Mouse (Mus musculus) thymus, postnatal 4 days (tissue): ENCODE data around the gene Gtf3c1.

ENCODE experiments used
- DNase-seq: peaks from one replicate; pipeline ENCODE4 v3.0.0; 2021

Gene Gtf3c1

DNA sequence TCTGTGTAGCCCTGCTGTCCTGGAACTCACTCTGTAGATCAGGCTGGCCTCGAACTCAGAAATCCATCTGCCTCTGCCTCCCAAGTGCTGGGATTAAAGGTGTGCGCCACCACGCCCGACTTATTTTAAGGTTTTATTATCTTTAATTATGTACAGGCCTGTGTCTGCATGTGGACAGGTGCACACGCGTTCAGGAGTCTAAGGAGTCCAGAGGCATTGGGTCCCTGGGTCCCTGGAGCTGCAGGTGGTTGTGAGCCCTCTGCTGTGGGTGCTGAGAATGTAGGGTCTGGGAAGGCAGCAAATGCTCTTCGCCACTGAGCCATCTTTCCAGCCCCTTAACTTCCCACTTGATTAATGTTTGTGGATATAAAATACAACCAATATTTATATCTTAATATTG is 92.1 kb downstream of the Gtf3c1 start:
- no peak for DNase-seq

DNA sequence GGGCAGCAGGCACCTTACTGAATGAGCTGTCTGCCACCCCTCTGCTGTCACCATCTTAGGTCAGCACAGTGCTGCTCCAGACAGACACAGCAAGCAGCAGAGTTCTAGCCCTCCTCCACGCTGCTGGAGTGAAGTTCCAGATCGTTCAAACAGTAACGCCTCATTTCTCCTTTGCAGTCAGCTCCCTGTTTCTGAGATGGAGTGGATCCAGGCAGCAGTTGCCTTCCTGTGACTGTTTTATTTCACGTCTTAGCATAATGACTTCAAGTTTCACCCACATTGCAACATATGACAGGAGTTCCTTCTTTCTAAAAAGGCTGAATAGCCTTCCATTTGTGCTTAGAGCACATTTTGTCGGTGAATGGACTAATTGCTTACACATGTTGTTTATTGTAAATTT is 94.0 kb downstream of the Gtf3c1 start:
- no peak for DNase-seq

DNA sequence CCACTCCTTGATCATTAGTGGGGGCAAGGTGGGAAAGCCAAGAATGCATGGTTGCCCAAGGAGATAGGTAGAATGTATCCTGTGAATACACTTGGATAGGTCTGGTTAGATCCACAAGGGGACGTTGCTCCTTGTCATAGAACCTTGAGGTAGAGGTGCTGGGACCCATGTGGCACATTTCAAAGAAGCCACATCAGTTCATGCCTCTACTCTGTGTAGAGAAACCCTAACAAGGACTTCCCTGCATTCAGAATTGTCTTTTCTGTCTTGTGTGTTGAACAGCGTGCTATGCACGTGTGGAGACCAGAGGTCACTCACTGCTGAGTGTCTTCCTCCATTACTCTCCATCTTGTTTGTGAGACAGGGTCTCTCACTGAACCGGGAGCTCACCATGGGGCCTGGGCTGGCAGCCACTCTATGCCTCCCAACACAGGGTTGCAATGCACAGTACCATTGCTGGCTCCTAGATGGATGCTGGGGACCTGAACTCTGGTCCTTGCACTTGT is 99.3 kb downstream of the Gtf3c1 start:
- DNase-seq = peak; percentile 26

DNA sequence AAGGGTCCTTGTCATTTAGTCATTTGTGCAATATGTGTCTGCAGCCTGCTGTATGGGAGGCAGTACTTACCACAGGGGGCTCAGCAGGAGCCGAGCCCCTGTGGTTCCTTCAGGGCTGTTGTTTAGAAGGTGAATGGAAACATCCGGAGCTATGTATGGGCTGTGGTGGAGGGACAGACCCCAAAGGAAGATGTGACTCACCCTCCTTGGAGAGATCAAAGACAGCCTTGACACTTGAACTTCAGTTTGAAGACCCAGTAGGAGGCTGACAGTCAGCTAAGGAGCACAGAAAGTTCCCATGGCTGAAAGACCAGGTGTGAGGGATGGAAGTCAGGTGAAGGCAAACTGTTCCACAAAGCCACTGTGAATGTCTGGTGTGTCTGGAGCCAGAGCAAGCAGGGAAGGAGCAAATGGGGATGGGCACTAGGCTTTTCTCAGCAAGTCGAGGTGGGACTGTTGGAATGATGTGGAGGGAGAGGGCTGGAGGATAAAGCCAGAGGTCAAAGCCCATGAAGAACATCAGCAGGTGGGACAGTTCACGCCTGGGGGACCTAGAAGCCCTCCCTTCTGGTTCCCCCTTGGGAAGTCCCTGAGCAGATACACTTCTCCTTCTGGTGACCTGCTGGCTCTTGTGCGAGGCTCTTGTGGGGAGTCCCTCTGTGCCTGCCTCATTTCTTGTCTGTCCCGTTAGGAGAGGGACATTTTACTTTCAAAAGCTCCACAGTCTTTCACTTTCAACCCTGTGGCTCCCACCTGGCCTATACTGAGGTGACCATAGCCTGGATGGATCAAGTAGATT is 100.0 kb downstream of the Gtf3c1 start:
- peak; percentile 54 for DNase-seq

DNA sequence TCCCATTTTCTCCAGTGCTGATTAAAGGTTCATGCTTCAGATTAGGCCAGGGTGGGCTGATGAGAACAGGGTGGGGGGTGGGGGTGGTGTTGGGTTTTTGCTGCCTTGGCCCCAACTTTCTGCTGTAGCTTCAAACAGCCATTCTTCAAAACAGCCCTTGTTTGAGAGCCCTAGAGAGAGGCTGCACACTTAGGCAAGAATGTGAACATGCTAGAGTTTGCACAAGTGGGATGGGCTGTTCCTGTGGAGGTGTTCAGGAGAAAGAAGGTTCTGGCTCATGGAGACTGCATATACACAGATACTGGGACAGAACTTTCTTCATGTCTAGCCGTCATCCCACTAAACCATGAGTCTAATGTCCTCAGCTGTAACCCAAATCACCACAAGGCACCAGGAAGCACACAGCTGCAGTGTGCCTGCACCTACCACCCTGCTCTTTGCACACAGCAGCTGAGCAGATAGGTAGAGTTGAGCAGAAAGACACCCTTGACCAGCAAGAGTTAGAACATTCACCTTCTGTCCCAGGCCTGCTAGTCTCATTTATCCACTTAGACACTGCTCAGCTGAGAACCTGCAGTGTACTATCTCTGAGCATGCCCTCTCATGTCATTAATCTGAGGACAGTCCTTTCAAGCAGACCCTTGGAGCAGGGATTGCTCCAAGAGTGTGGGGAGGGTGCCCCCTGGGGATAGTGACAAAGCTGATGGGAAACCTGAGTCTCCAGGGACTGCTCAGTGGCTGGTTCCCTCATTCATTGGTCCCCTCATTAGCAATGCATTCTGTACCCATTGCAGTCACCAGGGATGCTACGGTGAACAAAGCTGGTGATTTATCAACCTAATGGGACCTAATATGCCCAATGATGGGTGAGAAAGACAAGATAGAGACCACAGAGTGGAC is 101.1 kb downstream of the Gtf3c1 start:
- DNase-seq = peak; percentile 57

DNA sequence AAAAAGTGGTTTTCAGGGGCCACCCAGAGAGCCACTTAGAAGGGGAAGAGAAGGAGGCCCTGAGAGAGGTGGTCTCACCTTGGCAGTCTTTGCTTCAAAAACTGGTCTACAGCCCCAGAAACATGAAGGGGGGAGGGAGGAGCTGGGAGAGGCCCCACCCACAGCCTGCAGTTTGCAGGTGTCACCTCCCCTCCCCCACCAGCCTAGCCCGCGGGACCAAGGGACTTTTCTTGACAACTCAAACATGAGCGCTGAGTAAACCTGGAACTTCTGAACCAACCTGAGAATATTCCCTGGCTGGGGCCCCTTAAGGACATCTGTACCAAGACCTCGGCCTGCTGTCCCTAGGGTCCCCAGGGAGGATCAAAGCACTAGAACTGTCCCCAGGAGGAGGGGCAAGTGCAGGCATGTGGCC is 101.8 kb downstream of the Gtf3c1 start:
- peak; percentile 95 for DNase-seq

DNA sequence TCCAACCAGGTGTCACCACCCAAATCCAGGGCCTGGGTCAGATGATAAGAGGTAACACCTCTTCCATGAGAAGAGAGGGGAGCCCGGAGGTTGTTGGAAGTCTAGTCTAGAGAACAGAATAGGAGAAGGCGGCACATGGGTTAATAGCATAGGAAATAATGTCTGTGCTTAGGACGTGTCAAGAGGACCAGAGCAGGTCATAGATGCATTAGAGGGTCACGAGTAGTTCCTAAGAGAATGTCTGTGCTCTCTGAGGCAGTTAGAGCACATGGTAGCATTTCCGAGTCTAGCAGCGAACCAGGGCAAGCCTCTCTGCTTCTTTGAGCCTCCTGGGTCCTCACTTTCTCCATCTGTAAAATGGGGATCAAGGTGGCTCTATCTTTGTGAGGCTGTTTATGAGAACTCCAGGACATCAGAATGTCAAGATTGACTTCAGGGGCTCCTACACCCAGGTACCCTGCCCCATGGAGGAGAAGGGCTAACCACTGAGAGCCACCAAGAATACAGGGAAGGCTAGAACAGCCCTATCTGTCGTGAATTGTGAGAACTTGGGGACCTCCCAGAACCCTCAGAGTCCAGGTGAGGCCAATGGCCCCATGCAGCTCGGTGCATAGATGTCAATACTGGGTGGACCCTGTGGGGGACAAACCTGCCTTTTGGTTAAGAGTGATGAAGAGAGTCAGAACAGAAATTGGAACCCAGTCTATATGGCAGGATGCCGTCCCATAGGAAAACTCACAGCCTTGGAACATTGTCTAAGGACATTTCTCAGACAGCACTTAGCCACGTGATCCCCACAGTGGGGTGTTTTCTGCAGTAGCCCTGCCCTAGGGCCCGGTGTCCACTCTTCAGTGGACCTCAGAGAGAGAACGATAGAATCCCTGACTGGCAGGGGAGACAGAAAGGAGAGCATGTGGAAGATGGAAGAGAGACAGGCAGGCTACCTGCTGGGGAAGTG is 102.9 kb downstream of the Gtf3c1 start:
- DNase-seq = peak; percentile 30

DNA sequence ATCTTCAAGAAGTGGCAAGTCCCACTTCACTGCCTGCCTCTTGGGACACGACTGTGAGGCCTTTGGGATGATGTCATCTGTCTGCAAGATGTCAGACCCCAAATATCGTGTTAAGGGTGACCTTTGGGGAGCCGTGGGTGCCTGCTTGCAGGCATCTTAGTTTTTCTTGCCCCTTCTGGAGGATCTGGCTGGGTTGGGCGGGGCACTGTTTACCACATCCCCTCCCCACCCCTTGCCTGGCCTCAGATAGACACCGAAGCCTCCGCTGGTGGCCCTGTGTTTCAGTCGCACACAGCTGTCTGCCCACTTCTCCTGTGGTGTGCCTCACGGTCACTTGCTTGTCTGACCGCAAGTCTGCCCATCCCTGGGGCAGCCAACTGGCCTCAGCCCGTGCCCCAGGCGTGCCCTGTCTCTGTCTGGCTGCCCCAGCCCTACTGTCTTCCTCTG is 104.4 kb downstream of the Gtf3c1 start, which contains the start of gene Il21r:
TSS of gene Il21r (plus strand) at position 245 of the 447 bp plus-strand sequence.
- peak; percentile 85 for DNase-seq

DNA sequence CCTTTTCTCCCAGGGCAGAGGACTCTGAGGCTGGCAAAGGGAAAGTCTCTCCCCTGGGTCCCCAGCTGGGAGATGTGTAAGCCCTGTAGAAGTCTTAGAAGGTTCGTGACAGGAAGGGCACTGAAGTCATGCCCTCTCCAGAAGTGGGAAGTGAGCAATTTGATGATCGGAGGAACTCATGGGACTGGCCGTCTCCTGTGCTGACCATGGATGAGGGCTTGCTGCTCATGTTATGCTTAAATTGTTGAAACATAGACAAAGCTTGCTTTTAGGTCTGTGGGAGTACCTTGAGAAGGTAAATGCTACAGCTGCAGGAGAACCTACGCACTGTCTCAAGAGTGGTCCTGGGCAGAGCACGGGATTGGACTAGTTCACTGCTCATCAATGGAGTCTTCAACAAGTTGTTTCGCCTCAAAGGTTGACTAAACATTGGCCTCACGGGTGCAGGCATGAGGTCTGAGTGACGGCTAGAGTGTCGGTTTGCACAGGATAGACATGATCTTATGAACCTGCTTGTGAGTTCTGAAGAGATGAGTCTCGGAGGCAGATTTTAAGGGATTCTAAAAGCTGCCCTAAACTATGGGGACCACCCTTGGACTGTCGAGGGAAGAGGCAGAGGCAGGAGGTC is 105.6 kb downstream of the Gtf3c1 start:
- DNase-seq = peak; percentile 19

DNA sequence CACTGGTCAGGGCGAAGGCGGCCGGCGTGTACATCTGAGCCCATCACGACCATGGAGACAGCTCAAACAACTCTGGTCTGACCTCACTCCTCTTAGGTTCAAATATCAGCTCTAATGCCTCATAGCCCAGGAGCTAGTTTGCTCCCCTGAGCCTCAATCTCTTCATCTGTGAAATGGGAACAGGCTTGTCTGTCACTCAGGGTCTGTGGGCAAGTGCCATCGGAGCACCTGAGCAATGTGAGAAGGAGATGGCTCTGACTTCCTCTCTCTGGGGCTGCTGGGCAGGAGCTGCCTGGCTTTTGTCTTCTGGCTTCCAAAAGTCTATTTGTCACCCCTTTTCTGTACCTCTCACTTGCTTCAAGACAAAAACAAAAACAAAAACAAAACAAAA is 106.3 kb downstream of the Gtf3c1 start:
- no peak for DNase-seq

DNA sequence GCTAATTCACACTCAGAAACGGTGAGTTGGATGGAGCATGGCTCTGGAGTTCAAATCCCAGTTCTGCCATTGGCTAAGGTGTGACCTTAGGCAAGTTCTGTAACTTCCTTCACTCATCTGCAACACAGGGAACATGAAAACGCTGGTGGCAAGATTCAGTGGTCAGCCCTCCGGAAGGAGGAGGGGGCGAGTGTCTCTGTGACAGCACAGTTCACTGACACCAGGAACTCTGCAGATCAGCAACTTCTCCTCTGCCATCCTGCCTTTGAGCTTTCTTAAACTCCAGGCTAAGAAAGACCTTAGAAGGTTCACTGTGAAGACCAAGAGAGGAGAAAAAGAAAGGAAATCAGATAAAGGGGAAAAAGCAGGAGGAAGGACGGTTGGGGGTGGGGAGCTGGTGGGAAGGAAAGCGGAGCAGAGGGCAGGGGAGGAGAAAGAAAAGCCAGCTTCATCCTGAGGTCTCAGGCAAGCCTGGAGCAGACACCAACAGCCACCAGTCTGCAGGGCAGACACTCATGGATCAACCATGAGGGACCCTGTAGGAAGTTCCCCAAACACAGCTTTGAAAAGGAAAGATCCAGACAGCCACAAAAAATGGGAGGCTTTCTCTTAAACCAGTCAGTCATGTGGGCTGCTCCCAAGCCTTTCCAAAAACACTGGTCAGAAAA is 106.8 kb downstream of the Gtf3c1 start:
- DNase-seq = no peak

DNA sequence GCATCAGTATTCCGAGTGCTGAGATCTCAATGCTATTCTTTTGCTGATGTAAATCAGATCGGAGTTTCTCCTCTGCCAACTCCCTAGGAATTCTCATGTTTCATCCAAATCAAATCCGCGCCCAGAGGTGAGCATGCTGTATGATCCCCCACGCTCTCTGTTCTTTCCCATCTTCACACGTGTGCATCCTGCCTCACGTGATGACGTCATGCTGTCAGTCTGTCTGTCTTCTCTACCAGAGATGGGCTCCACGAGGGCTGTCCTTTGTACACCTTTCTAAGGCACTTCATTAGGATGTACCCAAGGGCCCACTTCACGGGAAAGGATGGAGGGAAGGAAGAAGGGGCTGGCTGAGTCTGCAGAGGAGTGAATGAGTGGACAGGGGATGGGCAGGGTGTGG is 107.4 kb downstream of the Gtf3c1 start:
- DNase-seq = no peak

DNA sequence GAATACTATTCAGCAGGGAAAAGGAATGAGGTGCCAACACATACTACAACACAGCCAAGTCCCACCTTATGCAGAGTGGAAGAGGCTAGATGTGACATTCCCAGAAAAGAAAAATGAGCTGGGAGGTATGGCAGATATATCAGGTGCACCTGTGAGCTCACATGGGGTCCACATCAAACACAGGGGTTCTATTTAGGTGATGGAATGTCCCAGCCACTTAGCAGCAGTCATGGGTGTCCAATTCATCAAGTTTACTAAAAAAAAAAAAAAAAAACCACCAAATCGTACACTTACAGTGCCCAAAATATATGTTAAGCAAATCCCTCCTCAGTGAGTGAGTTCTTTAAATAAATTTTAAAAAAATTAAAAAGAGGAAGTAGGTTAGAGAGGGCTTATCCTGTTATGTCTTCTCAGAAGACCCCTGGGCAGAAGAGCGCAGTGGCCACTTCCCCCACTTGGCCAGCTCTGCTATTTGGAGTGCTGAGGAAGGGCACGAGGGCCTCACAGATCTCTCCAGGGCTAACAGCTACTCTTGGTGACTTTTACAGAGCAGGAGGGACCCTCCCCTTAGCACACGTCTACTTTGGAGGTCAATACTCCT is 108.1 kb downstream of the Gtf3c1 start:
- DNase-seq = no peak

DNA sequence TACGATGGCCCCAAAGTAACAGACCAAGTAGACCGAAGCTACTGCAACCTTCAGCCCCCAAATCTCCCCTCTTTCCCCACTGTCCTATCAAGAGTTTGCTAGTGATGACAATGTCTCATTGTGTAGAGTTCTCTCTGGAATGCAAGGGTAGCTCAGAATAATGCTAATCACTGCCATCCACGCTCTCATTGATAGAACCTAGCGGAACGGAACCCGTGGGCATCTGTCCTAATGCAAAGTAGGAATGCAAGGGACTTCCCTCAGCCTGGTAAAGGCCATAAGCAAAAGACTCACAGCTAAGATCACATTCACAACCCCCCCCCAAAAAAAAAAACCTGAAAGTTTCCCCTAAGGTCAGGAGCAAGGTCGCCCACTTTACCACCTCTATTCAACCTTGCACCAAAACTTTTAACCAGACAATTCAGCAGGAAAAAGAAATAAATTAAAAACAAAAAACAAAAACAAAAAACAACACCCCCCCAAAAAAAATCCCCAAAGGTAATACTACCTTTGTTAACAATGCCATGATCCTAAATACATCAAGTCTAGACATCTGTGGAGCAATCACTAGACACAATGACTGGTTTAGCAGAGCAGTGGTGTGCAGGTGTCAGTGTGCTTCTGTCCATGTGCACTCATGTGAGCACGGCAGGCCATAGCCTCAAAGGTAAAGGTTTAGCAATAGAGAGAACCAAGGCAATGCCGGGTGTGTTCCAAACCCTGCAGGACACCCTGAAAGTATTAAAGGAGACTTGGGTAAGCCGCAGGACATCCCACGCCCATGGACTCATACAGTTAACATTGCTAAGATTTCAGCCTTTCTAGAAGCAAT is 109.8 kb downstream of the Gtf3c1 start:
- DNase-seq = no peak

DNA sequence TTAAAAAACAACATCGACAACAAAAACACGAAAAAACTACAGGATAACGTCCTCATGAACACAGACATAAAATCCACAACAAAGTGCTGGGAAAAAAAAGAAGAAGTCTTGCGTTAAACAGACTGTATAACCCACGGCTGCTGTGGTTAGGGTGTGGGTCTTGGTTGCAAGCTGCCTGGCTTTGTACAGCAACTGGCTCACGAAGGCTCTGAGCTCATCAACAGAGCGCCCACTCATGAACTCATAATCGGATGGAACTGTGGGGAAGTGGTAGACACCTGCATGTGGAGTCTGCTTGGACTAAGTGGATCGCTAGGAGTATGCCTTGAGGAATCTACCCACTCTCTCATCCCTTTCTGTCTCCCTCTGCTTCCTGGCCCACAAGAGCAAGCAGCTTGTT is 110.5 kb downstream of the Gtf3c1 start:
- DNase-seq = no peak

DNA sequence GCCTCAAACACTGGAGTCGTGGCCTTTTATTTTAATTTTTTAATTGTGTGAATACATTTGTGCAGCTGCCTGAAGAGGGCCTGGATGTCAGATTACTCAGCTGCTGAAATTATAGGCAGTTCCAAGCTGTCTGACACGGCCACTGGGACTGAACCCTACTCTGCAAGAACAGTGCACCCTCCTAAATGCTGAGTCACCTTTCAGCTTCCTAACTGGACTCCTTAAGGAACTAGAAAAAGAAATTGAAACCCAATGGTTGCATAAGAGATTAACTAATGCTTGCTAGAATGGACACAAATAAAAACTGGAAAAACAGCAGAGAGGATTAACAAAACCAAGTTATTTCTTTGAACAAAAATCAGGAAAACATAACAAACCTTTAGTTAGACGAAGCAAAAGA is 111.2 kb downstream of the Gtf3c1 start:
- DNase-seq = no peak

DNA sequence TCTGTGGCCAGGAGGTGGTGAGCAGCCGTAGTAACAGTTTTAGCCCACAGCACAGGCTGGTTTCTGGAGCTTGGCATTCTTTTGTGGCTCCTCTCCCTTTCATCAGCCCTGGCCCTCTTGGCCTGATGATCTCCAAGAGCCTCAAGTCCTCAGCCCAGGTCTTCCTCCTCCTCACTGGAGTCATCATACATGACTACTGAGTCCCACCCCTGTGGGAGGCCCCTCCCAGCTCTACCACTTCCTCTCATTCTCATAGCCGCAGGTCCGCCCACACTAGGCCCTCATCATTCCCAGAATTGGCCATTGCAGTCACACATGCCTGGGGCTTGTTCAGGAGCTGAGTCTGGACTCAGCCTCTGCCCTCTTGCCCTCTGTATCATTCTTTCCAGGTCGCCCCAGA is 113.7 kb downstream of the Gtf3c1 start:
- peak; percentile 71 for DNase-seq
